Mouse (Mus musculus) stomach, postnatal 0 days (tissue): ENCODE measurements at regions not wholly inside any gene's neighbourhood (a gene's known extent, or its start where the extent isn't known, plus 50 kb on each side); places are given as distances from the start of the nearest gene placed in this dataset.

Experiments used
- ATAC-seq: fragments of 200-750 bp; cut with Nextera tagmentation; 2 replicates; pipeline ENCODE4 v1.8.0; 2017; ENCODE audit not compliant: low FRiP score, low TSS enrichment
- DNase-seq: peaks from one replicate; pipeline ENCODE4 v3.0.0-alpha.2; 2016; ENCODE audit warnings: low spot score
- H3K27ac ChIP-seq: fragments of 300-500 bp; sonication (generic); replicated peaks from 2 replicates; pipeline ENCODE4 v1.5.1; 2014; ENCODE audit warnings: mild to moderate bottlenecking, control low read depth
- H3K27me3 ChIP-seq: fragments of 300-500 bp; sonication (generic); 2 replicates; pipeline ENCODE4 v1.6.1; 2014; ENCODE audit warnings: low read length; ENCODE audit not compliant: control insufficient read depth, insufficient read depth
- H3K36me3 ChIP-seq: fragments of 300-500 bp; sonication (generic); 2 replicates; pipeline ENCODE4 v1.6.1; 2014; ENCODE audit warnings: low read length, mixed read lengths; ENCODE audit not compliant: control insufficient read depth, insufficient read depth
- H3K4me1 ChIP-seq: fragments of 300-500 bp; sonication (generic); replicated peaks from 2 replicates; pipeline ENCODE4 v1.6.1; 2014; ENCODE audit warnings: antibody characterized with exemption; ENCODE audit not compliant: control insufficient read depth, insufficient read depth
- H3K4me2 ChIP-seq: fragments of 300-500 bp; sonication (generic); replicated peaks from 2 replicates; pipeline ENCODE4 v1.6.1; 2014; ENCODE audit warnings: low read depth, mild to moderate bottlenecking, control low read depth, moderate library complexity
- H3K4me3 ChIP-seq: fragments of 300-500 bp; sonication (generic); 2 replicates; pipeline ENCODE4 v1.5.1; 2014; ENCODE audit warnings: low read depth, low read length, control low read depth
- H3K9ac ChIP-seq: fragments of 300-500 bp; sonication (generic); 2 replicates; pipeline ENCODE4 v1.6.1; 2014; ENCODE audit warnings: mild to moderate bottlenecking, low read length, control low read depth, mixed read lengths
- H3K9me3 ChIP-seq: fragments of 300-500 bp; sonication (generic); 2 replicates; pipeline ENCODE4 v1.6.1; 2016; ENCODE audit warnings: low read length; ENCODE audit not compliant: control insufficient read depth
- CTCF ChIP-seq: IDR thresholded peaks from 2 replicates; pipeline ENCODE4 v1.5.1; 2016; ENCODE audit warnings: antibody characterized with exemption, low read depth, mild to moderate bottlenecking, moderate library complexity
- EP300 ChIP-seq: optimal IDR thresholded peaks from 2 replicates; pipeline ENCODE3; 2016; ENCODE audit warnings: antibody characterized with exemption
- WGBS: fragments of 180-500 bp; shearing (Covaris S2); extraction: QIAGEN DNeasy Blood & Tissue Kit; methylation state at CpG from one replicate; pipeline ENCODE4 v1.1.7; 2014; 5-methylcytosine and 5-hydroxymethylcytosine counted together

- no peaks in the 10 kb centered on the region for H3K4me1 ChIP-seq
- DNase-seq (no peak), ATAC-seq (no peak)
- H3K36me3 ChIP-seq, result no peaks in the 10 kb centered on the region
- no peaks in the 10 kb centered on the region for H3K9me3 ChIP-seq
- WGBS, result 63% methylated on average over 5 of the region's 5 CpGs
- H3K4me2 ChIP-seq, result no peak overlapping the region
- H3K27ac ChIP-seq, result no peak overlapping the region
- no peak overlapping the region for H3K4me3 ChIP-seq
- no peak for TF ChIP-seq EP300
- no peak for TF ChIP-seq CTCF
- H3K9ac ChIP-seq, result no peak overlapping the region
- H3K27me3 ChIP-seq, result no peaks in the 10 kb centered on the region
These were observed 155.8 kb downstream of the Tmx1 start for GRCm38 (mm10) chr12:70608672-70609071.

- WGBS, result 62% methylated on average over 7 of the region's 7 CpGs
- TF ChIP-seq CTCF (no peak), EP300 (no peak)
- no peaks in the 10 kb centered on the region for H3K27me3 ChIP-seq
- no peak overlapping the region for H3K4me3 ChIP-seq
- H3K4me1 ChIP-seq, result no peaks in the 10 kb centered on the region
- H3K9me3 ChIP-seq, result no peaks in the 10 kb centered on the region
- no peaks in the 10 kb centered on the region for H3K36me3 ChIP-seq
- no peak for DNase-seq
- H3K27ac ChIP-seq, result 0 out of 2 replicates have a peak overlapping the region, but pooled peaks have one; percentile 8
- no peak for ATAC-seq
- H3K4me2 ChIP-seq, result no peak overlapping the region
- H3K9ac ChIP-seq, result no peak overlapping the region
These were observed 156.4 kb downstream of the Tmx1 start for GRCm38 (mm10) chr12:70609116-70609871.

GRCm38 (mm10) chr12:70611891-70612290 lies 159.0 kb downstream of the Tmx1 start:
- Histone ChIP-seq H3K9me3 (no peaks in the 10 kb centered on the region), H3K9ac (no peak overlapping the region), H3K36me3 (no peaks in the 10 kb centered on the region), H3K4me1 (no peaks in the 10 kb centered on the region), H3K4me2 (no peak overlapping the region), H3K4me3 (no peak overlapping the region), H3K27ac (peak overlapping the region; percentile 19; the same call in 1 of the 2 replicates), H3K27me3 (no peaks in the 10 kb centered on the region)
- 60% methylated on average over 5 of the region's 5 CpGs for WGBS
- ATAC-seq (no peak), DNase-seq (no peak)
- no peak for TF ChIP-seq EP300
- no peak for TF ChIP-seq CTCF

GRCm38 (mm10) chr12:70613244-70613643 lies 160.3 kb downstream of the Tmx1 start:
- Histone ChIP-seq H3K4me3 (no peak overlapping the region), H3K27ac (no peak overlapping the region), H3K4me1 (no peaks in the 10 kb centered on the region), H3K4me2 (no peak overlapping the region), H3K27me3 (no peaks in the 10 kb centered on the region), H3K9ac (no peak overlapping the region), H3K36me3 (no peaks in the 10 kb centered on the region), H3K9me3 (no peaks in the 10 kb centered on the region)
- 57% methylated on average over 5 of the region's 5 CpGs for WGBS
- ATAC-seq, result no peak
- no peak for DNase-seq
- TF ChIP-seq EP300 (no peak), CTCF (no peak)

GRCm38 (mm10) chr12:70614101-70614500 lies 161.2 kb downstream of the Tmx1 start:
- TF ChIP-seq EP300, result no peak
- no peak for TF ChIP-seq CTCF
- no peaks in the 10 kb centered on the region for H3K4me1 ChIP-seq
- 65% methylated on average over 2 of the region's 2 CpGs for WGBS
- no peak overlapping the region for H3K4me2 ChIP-seq
- no peaks in the 10 kb centered on the region for H3K9me3 ChIP-seq
- ATAC-seq (no peak), DNase-seq (no peak)
- no peaks in the 10 kb centered on the region for H3K27me3 ChIP-seq
- no peak overlapping the region for H3K9ac ChIP-seq
- H3K36me3 ChIP-seq, result no peaks in the 10 kb centered on the region
- no peak overlapping the region for H3K4me3 ChIP-seq
- no peak overlapping the region for H3K27ac ChIP-seq

- no peaks in the 10 kb centered on the region for H3K4me1 ChIP-seq
- no peak overlapping the region for H3K9ac ChIP-seq
- no peak overlapping the region for H3K27ac ChIP-seq
- ATAC-seq, result no peak
- 66% methylated on average over 2 of the region's 2 CpGs for WGBS
- no peak overlapping the region for H3K4me2 ChIP-seq
- H3K27me3 ChIP-seq, result no peaks in the 10 kb centered on the region
- no peak for DNase-seq
- no peak for TF ChIP-seq CTCF
- TF ChIP-seq EP300, result no peak
- no peaks in the 10 kb centered on the region for H3K36me3 ChIP-seq
- H3K9me3 ChIP-seq, result no peaks in the 10 kb centered on the region
- H3K4me3 ChIP-seq, result no peak overlapping the region
These were observed 161.8 kb downstream of the Tmx1 start for GRCm38 (mm10) chr12:70614686-70615085.
